Mouse (Mus musculus): ENCODE measurements around the gene Timm29.

Gene Timm29

GRCm38 (mm10) chr9:21592703-21593121 lies at the start of gene Timm29, which contains the start of gene Yipf2:
Timm29 (plus strand) TSS chr9:21592722.
Yipf2 (minus strand) TSS chr9:21592828.
- peak; percentile 91 to 95 for DNase-seq

- DNase-seq = no peak
Observed at GRCm38 (mm10) chr9:21545351-21545915, 47.1 kb upstream of the Timm29 start.

- DNase-seq = peak; percentile 99
Observed at GRCm38 (mm10) chr9:21545916-21546788, 46.4 kb upstream of the Timm29 start.

- no peak for DNase-seq
Observed at GRCm38 (mm10) chr9:21546789-21547074, 45.8 kb upstream of the Timm29 start, which contains the start of gene Carm1. Carm1 (plus strand) TSS chr9:21546894.

GRCm38 (mm10) chr9:21547075-21547941 lies 45.2 kb upstream of the Timm29 start:
- peak; percentile 51 to 74 for DNase-seq

GRCm38 (mm10) chr9:21551049-21551448 lies 41.5 kb upstream of the Timm29 start:
- no peak for DNase-seq

- no peak for DNase-seq
Observed at GRCm38 (mm10) chr9:21553607-21554273, 38.8 kb upstream of the Timm29 start.

- no peak for DNase-seq
Observed at GRCm38 (mm10) chr9:21555198-21555742, 37.3 kb upstream of the Timm29 start.

GRCm38 (mm10) chr9:21556996-21557395 lies 35.5 kb upstream of the Timm29 start:
- DNase-seq = peak in 1 of 2 experiments; percentile 43

- DNase-seq = no peak
Observed at GRCm38 (mm10) chr9:21557556-21557955, 35.0 kb upstream of the Timm29 start.

- peak; percentile 48 to 49 for DNase-seq
Observed at GRCm38 (mm10) chr9:21558366-21558765, 34.2 kb upstream of the Timm29 start.

GRCm38 (mm10) chr9:21559151-21559550 lies 33.4 kb upstream of the Timm29 start:
- no peak for DNase-seq

GRCm38 (mm10) chr9:21564420-21564819 lies 28.1 kb upstream of the Timm29 start:
- DNase-seq = no peak

- DNase-seq = no peak
Observed at GRCm38 (mm10) chr9:21565004-21565586, 27.4 kb upstream of the Timm29 start.

- no peak for DNase-seq
Observed at GRCm38 (mm10) chr9:21566538-21566937, 26.0 kb upstream of the Timm29 start.

- no peak for DNase-seq
Observed at GRCm38 (mm10) chr9:21567051-21567450, 25.5 kb upstream of the Timm29 start.

- peak; percentile 17 to 19 for DNase-seq
Observed at GRCm38 (mm10) chr9:21568657-21569255, 23.8 kb upstream of the Timm29 start.

- no peak for DNase-seq
Observed at GRCm38 (mm10) chr9:21574012-21574801, 18.3 kb upstream of the Timm29 start.

- no peak for DNase-seq
Observed at GRCm38 (mm10) chr9:21575253-21575652, 17.3 kb upstream of the Timm29 start.

- no peak for DNase-seq
Observed at GRCm38 (mm10) chr9:21576286-21576685, 16.2 kb upstream of the Timm29 start.

GRCm38 (mm10) chr9:21578226-21578625 lies 14.3 kb upstream of the Timm29 start:
- DNase-seq = no peak
